Mouse (Mus musculus): ENCODE data around the gene Gm17467. TPM values are rescaled to one million over a fixed set of nuclear protein-coding genes. Genes with fewer than 3 reads are reported as not detected.

Gene Gm17467
- not detected for polyA plus RNA-seq (2014; fragmentation: Illumina TruSeq; extraction: RNeasy Lipid Tissue Mini Kit (QIAGEN cat#74804); ENCODE audit: low read depth, low replicate concordance)

GRCm38 (mm10) chrX:123704691-123705090 lies at the start of gene Gm17467:
Gene Gm17467, minus strand, starts transcription at chrX:123704791.

Other genes starting within 250 kb of the Gm17467 start
- not detected for gene Cldn34c2, start 123.1 kb downstream of the Gm17467 start, polyA plus RNA-seq (2014; fragmentation: Illumina TruSeq; extraction: RNeasy Lipid Tissue Mini Kit (QIAGEN cat#74804); ENCODE audit: low read depth, low replicate concordance)
- not detected for gene Cldn34c3, start 88.9 kb upstream of the Gm17467 start, polyA plus RNA-seq (2014; fragmentation: Illumina TruSeq; extraction: RNeasy Lipid Tissue Mini Kit (QIAGEN cat#74804); ENCODE audit: low read depth, low replicate concordance)